Mouse (Mus musculus) stomach, postnatal 0 days (tissue): ENCODE data around the gene 9530068E07Rik. TPM values are rescaled to one million over a fixed set of nuclear protein-coding genes. Genes with fewer than 3 reads are reported as not detected.

Experiments used
- ATAC-seq: fragments of 200-750 bp; cut with Nextera tagmentation; 2 replicates; pipeline ENCODE4 v1.8.0; 2017; ENCODE audit not compliant: low FRiP score, low TSS enrichment
- DNase-seq: peaks from one replicate; pipeline ENCODE4 v3.0.0-alpha.2; 2016; ENCODE audit warnings: low spot score
- H3K27ac ChIP-seq: fragments of 300-500 bp; sonication (generic); replicated peaks from 2 replicates; pipeline ENCODE4 v1.5.1; 2014; ENCODE audit warnings: mild to moderate bottlenecking, control low read depth
- H3K27me3 ChIP-seq: fragments of 300-500 bp; sonication (generic); 2 replicates; pipeline ENCODE4 v1.6.1; 2014; ENCODE audit warnings: low read length; ENCODE audit not compliant: control insufficient read depth, insufficient read depth
- H3K36me3 ChIP-seq: fragments of 300-500 bp; sonication (generic); 2 replicates; pipeline ENCODE4 v1.6.1; 2014; ENCODE audit warnings: low read length, mixed read lengths; ENCODE audit not compliant: control insufficient read depth, insufficient read depth
- H3K4me1 ChIP-seq: fragments of 300-500 bp; sonication (generic); replicated peaks from 2 replicates; pipeline ENCODE4 v1.6.1; 2014; ENCODE audit warnings: antibody characterized with exemption; ENCODE audit not compliant: control insufficient read depth, insufficient read depth
- H3K4me2 ChIP-seq: fragments of 300-500 bp; sonication (generic); replicated peaks from 2 replicates; pipeline ENCODE4 v1.6.1; 2014; ENCODE audit warnings: low read depth, mild to moderate bottlenecking, control low read depth, moderate library complexity
- H3K4me3 ChIP-seq: fragments of 300-500 bp; sonication (generic); 2 replicates; pipeline ENCODE4 v1.5.1; 2014; ENCODE audit warnings: low read depth, low read length, control low read depth
- H3K9ac ChIP-seq: fragments of 300-500 bp; sonication (generic); 2 replicates; pipeline ENCODE4 v1.6.1; 2014; ENCODE audit warnings: mild to moderate bottlenecking, low read length, control low read depth, mixed read lengths
- H3K9me3 ChIP-seq: fragments of 300-500 bp; sonication (generic); 2 replicates; pipeline ENCODE4 v1.6.1; 2016; ENCODE audit warnings: low read length; ENCODE audit not compliant: control insufficient read depth
- CTCF ChIP-seq: IDR thresholded peaks from 2 replicates; pipeline ENCODE4 v1.5.1; 2016; ENCODE audit warnings: antibody characterized with exemption, low read depth, mild to moderate bottlenecking, moderate library complexity
- EP300 ChIP-seq: optimal IDR thresholded peaks from 2 replicates; pipeline ENCODE3; 2016; ENCODE audit warnings: antibody characterized with exemption
- WGBS: fragments of 180-500 bp; shearing (Covaris S2); extraction: QIAGEN DNeasy Blood & Tissue Kit; methylation state at CpG from one replicate; pipeline ENCODE4 v1.1.7; 2014; 5-methylcytosine and 5-hydroxymethylcytosine counted together
- polyA plus RNA-seq: library from polyadenylated mRNA; unstranded; fragments of >200 nt; fragmentation: Nextera tagmentation; extraction: Ambion mirVana; gene quantifications from 2 replicates; pipeline ENCODE4 v1.2.1, GENCODE M21; 2015

The 9530068E07Rik gene
- polyA plus RNA-seq, 1 experiment from 2014 or later: 104 TPM

- H3K9me3 ChIP-seq: no peaks in the 10 kb centered on the region
- no peak overlapping the region for H3K27ac ChIP-seq
- DNase-seq: peak; percentile 18
- WGBS: 26% methylated on average over 5 of the region's 5 CpGs
- H3K27me3 ChIP-seq: no peaks in the 10 kb centered on the region
- no peak overlapping the region for H3K9ac ChIP-seq
- TF ChIP-seq CTCF (no peak), EP300 (no peak)
- no peak overlapping the region for H3K4me2 ChIP-seq
- no peak for ATAC-seq
- H3K4me1 ChIP-seq: no peaks in the 10 kb centered on the region
- no peaks in the 10 kb centered on the region for H3K36me3 ChIP-seq
- no peak overlapping the region for H3K4me3 ChIP-seq
Observed at GRCm38 (mm10) chr11:52431594-52431993, 35.4 kb downstream of the 9530068E07Rik start.

DNA sequence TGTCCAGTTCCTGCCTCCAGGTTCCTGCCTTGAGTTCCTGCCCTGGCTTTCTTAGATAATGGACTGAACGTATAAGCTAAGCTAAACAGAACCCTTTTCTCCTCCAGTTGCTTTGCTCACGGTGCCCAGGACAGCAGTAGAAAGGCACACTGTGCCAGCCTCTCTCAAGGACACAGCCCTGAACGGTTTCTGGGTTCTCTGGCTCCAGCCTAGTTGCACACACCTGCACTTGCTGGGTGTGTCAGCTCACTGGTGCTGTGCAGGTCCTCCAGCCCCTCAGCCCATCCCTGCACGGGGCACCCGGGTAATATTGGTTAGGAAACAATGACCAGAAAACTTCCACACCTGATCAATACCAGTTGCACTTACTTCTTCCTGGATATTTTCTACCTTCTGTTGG is 35.9 kb downstream of the 9530068E07Rik start:
- Histone ChIP-seq H3K36me3 (no peaks in the 10 kb centered on the region), H3K9me3 (no peaks in the 10 kb centered on the region), H3K27ac (no peak overlapping the region), H3K9ac (no peak overlapping the region), H3K27me3 (no peaks in the 10 kb centered on the region), H3K4me3 (no peak overlapping the region), H3K4me1 (no peaks in the 10 kb centered on the region), H3K4me2 (no peak overlapping the region)
- TF ChIP-seq EP300 (no peak), CTCF (no peak)
- no peak for DNase-seq
- ATAC-seq: no peak
- 76% methylated on average over 5 of the region's 5 CpGs for WGBS

GRCm38 (mm10) chr11:52433076-52433796 is 37.0 kb downstream of the 9530068E07Rik start:
- H3K27ac ChIP-seq: no peak overlapping the region
- no peak overlapping the region for H3K4me3 ChIP-seq
- TF ChIP-seq CTCF (no peak), EP300 (no peak)
- no peak for ATAC-seq
- no peaks in the 10 kb centered on the region for H3K9me3 ChIP-seq
- H3K9ac ChIP-seq: no peak overlapping the region
- DNase-seq: no peak
- no peaks in the 10 kb centered on the region for H3K27me3 ChIP-seq
- no peaks in the 10 kb centered on the region for H3K36me3 ChIP-seq
- no peaks in the 10 kb centered on the region for H3K4me1 ChIP-seq
- H3K4me2 ChIP-seq: no peak overlapping the region
- WGBS: 57% methylated on average over 8 of the region's 8 CpGs

DNA sequence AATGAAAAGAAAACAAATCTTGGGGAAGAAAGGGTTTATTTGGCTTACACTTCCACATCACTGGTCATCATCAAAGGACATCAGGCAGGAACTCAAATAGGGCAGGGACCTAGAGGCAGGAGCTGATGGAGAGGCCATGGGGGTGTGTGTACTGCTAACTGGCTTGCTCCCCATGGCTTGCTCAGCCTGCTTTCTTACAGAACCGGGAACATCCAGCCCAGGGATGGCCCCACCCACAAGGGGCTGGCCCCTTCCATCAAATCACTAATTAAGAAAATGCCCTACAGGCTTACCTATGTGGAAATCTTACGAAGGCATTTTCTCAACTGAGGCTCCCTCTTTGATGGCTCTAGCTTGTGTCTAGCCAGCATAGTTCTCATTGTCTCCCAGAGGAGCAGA is 37.6 kb downstream of the 9530068E07Rik start:
- DNase-seq (no peak), ATAC-seq (no peak)
- H3K9me3 ChIP-seq: no peaks in the 10 kb centered on the region

GRCm38 (mm10) chr11:52435466-52435865 is 39.2 kb downstream of the 9530068E07Rik start:
- TF ChIP-seq CTCF: no peak
- no peak for TF ChIP-seq EP300
- 88% methylated on average over 5 of the region's 5 CpGs for WGBS
- no peak overlapping the region for H3K27ac ChIP-seq
- H3K9me3 ChIP-seq: no peaks in the 10 kb centered on the region
- H3K36me3 ChIP-seq: no peaks in the 10 kb centered on the region
- no peak overlapping the region for H3K4me2 ChIP-seq
- H3K9ac ChIP-seq: no peak overlapping the region
- no peak overlapping the region for H3K4me3 ChIP-seq
- no peaks in the 10 kb centered on the region for H3K4me1 ChIP-seq
- DNase-seq (no peak), ATAC-seq (no peak)
- no peaks in the 10 kb centered on the region for H3K27me3 ChIP-seq

More for the DNA sequence above, 37.6 kb downstream of the 9530068E07Rik start:
- Histone ChIP-seq H3K36me3 (no peaks in the 10 kb centered on the region), H3K27me3 (no peaks in the 10 kb centered on the region), H3K4me3 (no peak overlapping the region), H3K9ac (no peak overlapping the region), H3K27ac (no peak overlapping the region), H3K4me2 (no peak overlapping the region), H3K4me1 (no peaks in the 10 kb centered on the region)
- TF ChIP-seq CTCF: no peak
- TF ChIP-seq EP300: no peak
- WGBS: 77% methylated on average over 2 of the region's 2 CpGs

DNA sequence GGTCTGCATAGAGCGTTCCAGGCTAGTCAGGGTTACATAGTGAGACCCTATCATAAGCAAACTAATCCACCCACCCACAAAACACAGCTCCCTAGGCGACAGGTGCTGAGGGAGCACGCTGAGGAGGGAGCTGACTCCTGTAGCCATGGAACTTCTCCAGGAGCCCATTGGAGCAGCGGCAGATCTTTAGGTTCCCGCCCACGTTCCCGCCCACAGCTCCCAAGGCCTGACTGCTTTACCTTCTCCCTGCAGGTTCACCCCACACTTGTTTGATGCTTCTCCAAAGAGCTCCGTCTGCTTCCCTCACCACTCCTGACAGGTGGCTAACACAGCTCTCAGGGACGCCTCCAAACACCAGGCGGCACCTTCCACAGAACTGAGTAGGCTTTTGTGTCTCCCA is 40.9 kb downstream of the 9530068E07Rik start:
- H3K27me3 ChIP-seq: no peaks in the 10 kb centered on the region
- DNase-seq (peak; percentile 66), ATAC-seq (0 out of 2 replicates have a peak, but pooled peaks have one; percentile 39)
- H3K36me3 ChIP-seq: no peaks in the 10 kb centered on the region
- no peaks in the 10 kb centered on the region for H3K9me3 ChIP-seq
- H3K27ac ChIP-seq: no peak overlapping the region
- TF ChIP-seq CTCF (no peak), EP300 (no peak)
- H3K4me1 ChIP-seq: no peaks in the 10 kb centered on the region
- H3K4me3 ChIP-seq: no peak overlapping the region
- H3K4me2 ChIP-seq: peak overlapping the region; percentile 36
- 12% methylated on average over 10 of the region's 10 CpGs for WGBS
- no peak overlapping the region for H3K9ac ChIP-seq
